Mouse (Mus musculus) myocyte (in vitro differentiated cells): Measurements from ENCODE around the gene Lpin1. TPM values are rescaled to one million over a fixed set of nuclear protein-coding genes. Genes with fewer than 3 reads are reported as not detected.

Experiments
- H3K27me3 ChIP-seq: one replicate; pipeline ENCODE4 v1.6.1; 2011; ENCODE audit not compliant: control insufficient read depth, insufficient read depth, insufficient read length
- H3K36me3 ChIP-seq: one replicate; pipeline ENCODE4 v1.6.1; 2011; ENCODE audit not compliant: control insufficient read depth, insufficient read depth
- H3K4me2 ChIP-seq: one replicate; pipeline ENCODE4 v1.6.1; 2011; ENCODE audit warnings: low read depth, control low read depth
- H3K4me3 ChIP-seq: one replicate; pipeline ENCODE4 v1.5.1; 2011; ENCODE audit warnings: mild to moderate bottlenecking, control low read depth, moderate library complexity
- H3K79me2 ChIP-seq: one replicate; pipeline ENCODE4 v1.6.1; 2011; ENCODE audit not compliant: control insufficient read depth, insufficient read depth
- H3ac ChIP-seq: one replicate; pipeline ENCODE4 v1.6.1; 2011; ENCODE audit not compliant: control insufficient read depth, insufficient read length
- CEBPB ChIP-seq: IDR thresholded peaks from 2 replicates; pipeline ENCODE4 v1.6.1; 2011; ENCODE audit warnings: mild to moderate bottlenecking, moderate library complexity; ENCODE audit not compliant: poor library complexity, insufficient read depth, severe bottlenecking
- E2F4 ChIP-seq: IDR thresholded peaks from one replicate; pipeline ENCODE4 v1.6.1; 2011; ENCODE audit warnings: mild to moderate bottlenecking, control low read depth, moderate library complexity; ENCODE audit not compliant: insufficient read depth
- MAX ChIP-seq: IDR thresholded peaks from one replicate; pipeline ENCODE4 v1.6.1; 2011; ENCODE audit warnings: low read depth, mild to moderate bottlenecking, control low read depth
- MYOD1 ChIP-seq, 3 experiments: IDR thresholded peaks; one replicate each; pipeline ENCODE4 v1.6.1; 2011; ENCODE audit warnings: control low read depth in 2 of 3, low read depth in 2 of 3, mild to moderate bottlenecking in 2 of 3, moderate library complexity in 1 of 3; ENCODE audit not compliant: insufficient read length in 2 of 3, control insufficient read depth in 1 of 3
- MYOG ChIP-seq, 3 experiments: IDR thresholded peaks; one replicate each; pipeline ENCODE4 v1.6.1; 2011; ENCODE audit warnings: control low read depth in 2 of 3, low read depth in 2 of 3, mild to moderate bottlenecking in 2 of 3; ENCODE audit not compliant: insufficient read length in 2 of 3, control insufficient read depth in 1 of 3, insufficient read depth in 1 of 3
- POLR2A ChIP-seq: IDR thresholded peaks from one replicate; pipeline ENCODE4 v1.6.1; 2011; ENCODE audit warnings: low read depth, mild to moderate bottlenecking, control low read depth, moderate library complexity; ENCODE audit not compliant: insufficient read length
- POLR2AphosphoS2 ChIP-seq: IDR thresholded peaks from one replicate; pipeline ENCODE4 v1.6.1; 2011; ENCODE audit warnings: low read depth, control low read depth; ENCODE audit not compliant: insufficient read length
- REST ChIP-seq: IDR thresholded peaks from one replicate; pipeline ENCODE4 v1.6.1; 2011; ENCODE audit warnings: mild to moderate bottlenecking, control low read depth, moderate library complexity; ENCODE audit not compliant: insufficient read depth, insufficient read length
- SRF ChIP-seq: IDR thresholded peaks from one replicate; pipeline ENCODE4 v1.6.1; 2011; ENCODE audit warnings: low read depth; ENCODE audit not compliant: control insufficient read depth, insufficient read length
- TCF12 ChIP-seq: IDR thresholded peaks from one replicate; pipeline ENCODE4 v1.6.1; 2011; ENCODE audit warnings: mild to moderate bottlenecking, control low read depth; ENCODE audit not compliant: poor library complexity, insufficient read depth, severe bottlenecking
- TCF3 ChIP-seq: IDR thresholded peaks from one replicate; pipeline ENCODE4 v1.6.1; 2011; ENCODE audit warnings: low read depth, control low read depth; ENCODE audit not compliant: insufficient read length
- USF1 ChIP-seq: IDR thresholded peaks from one replicate; pipeline ENCODE4 v1.6.1; 2011; ENCODE audit warnings: low read depth, mild to moderate bottlenecking, control low read depth, moderate library complexity
- polyA plus RNA-seq: library from polyadenylated mRNA; unstranded; fragments of >200 nt; fragmentation: generic; extraction: Trizol; gene quantifications from one replicate; pipeline ENCODE4 v1.2.1, GENCODE M21; 2012; ENCODE audit warnings: missing spikeins

The Lpin1 gene
- polyA plus RNA-seq, 1 experiment, result 4.6 TPM

DNA sequence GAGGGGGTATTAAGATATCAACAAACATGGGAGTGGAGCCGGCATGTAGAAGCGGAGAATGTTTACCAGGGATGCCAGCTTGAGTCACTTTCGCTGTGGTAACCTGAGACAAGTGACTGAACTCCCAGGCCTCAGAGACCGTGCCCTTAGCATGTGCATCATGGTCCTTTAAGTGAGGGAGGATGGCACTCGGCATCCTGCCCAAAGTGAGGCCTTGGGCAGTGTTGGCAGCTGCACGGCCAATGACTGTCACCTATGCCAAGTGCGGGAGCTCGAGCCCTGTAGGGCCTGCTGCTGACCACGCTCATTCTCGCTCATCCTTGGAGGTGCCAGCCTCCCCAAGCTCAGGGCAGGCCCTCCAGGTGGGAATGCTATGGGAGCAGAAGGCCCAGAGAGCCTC, 48.1 kb downstream of the Lpin1 start:
- Histone ChIP-seq H3K4me2 (no peak overlapping the region), H3ac (no peak overlapping the region), H3K36me3 (peaks cover 9% of the 10 kb centered on the region), H3K27me3 (no peaks in the 10 kb centered on the region), H3K79me2 (no peaks in the 10 kb centered on the region), H3K4me3 (no peak overlapping the region)
- TF ChIP-seq TCF12, result no peak
- TF ChIP-seq POLR2AphosphoS2, result no peak
- TF ChIP-seq MYOD1 (IDR thresholded peaks at IDR 0.05; ENCODE audit: control insufficient read depth in 1 of 3, insufficient read length in 2 of 3, low read depth in 2 of 3), result no peak
- no peak for TF ChIP-seq MAX
- TF ChIP-seq MYOG (IDR thresholded peaks at IDR 0.05; ENCODE audit: control insufficient read depth in 1 of 3, insufficient read depth in 1 of 3, insufficient read length in 2 of 3, low read depth in 2 of 3), result no peak
- TF ChIP-seq E2F4, result no peak

GRCm38 (mm10) chr12:16562181-16562580, 48.6 kb downstream of the Lpin1 start:
- TF ChIP-seq MYOG (IDR thresholded peaks at IDR 0.05; ENCODE audit: control insufficient read depth in 1 of 3, insufficient read depth in 1 of 3, insufficient read length in 2 of 3, low read depth in 2 of 3), result no peak
- no peak for TF ChIP-seq POLR2AphosphoS2
- no peak for TF ChIP-seq USF1
- TF ChIP-seq MAX, result no peak
- TF ChIP-seq E2F4, result no peak
- TF ChIP-seq MYOD1 (IDR thresholded peaks at IDR 0.05; ENCODE audit: control insufficient read depth in 1 of 3, insufficient read length in 2 of 3, low read depth in 2 of 3), result no peak
- TF ChIP-seq TCF12, result no peak
- TF ChIP-seq POLR2A, result no peak
- no peak for TF ChIP-seq TCF3
- no peak for TF ChIP-seq REST
- TF ChIP-seq CEBPB, result no peak
- no peak for TF ChIP-seq SRF
- H3K79me2 ChIP-seq, result no peaks in the 10 kb centered on the region
- no peaks in the 10 kb centered on the region for H3K27me3 ChIP-seq
- H3ac ChIP-seq, result no peak overlapping the region
- peaks cover 9% of the 10 kb centered on the region for H3K36me3 ChIP-seq
- no peak overlapping the region for H3K4me3 ChIP-seq
- no peak overlapping the region for H3K4me2 ChIP-seq

DNA sequence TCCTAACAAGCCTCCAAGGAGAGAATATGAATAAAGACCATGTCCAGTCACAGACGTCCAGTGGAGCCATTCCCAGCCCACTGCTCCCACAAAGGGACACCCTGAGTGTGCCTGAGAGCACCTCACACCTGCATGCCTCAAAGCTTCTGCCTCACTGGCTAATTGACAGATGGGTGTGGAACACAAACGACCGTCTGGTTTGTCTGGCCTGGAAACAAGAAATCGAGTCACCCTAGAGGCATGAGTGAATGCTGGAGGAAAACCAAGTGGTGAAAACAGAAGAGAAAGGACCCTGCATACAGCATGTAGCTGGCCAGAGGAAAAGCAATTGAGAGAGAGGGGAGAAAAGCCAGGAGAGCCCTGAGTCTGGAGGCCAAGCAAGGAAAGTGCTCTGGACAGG, 53.5 kb downstream of the Lpin1 start:
- TF ChIP-seq TCF12 (no peak), CEBPB (no peak), E2F4 (no peak), MYOD1 (IDR thresholded peaks at IDR 0.05; ENCODE audit: control insufficient read depth in 1 of 3, insufficient read length in 2 of 3, low read depth in 2 of 3) (no peak), SRF (no peak), REST (no peak), POLR2A (no peak), TCF3 (no peak), POLR2AphosphoS2 (no peak), MAX (no peak), USF1 (no peak), MYOG (IDR thresholded peaks at IDR 0.05; ENCODE audit: control insufficient read depth in 1 of 3, insufficient read depth in 1 of 3, insufficient read length in 2 of 3, low read depth in 2 of 3) (no peak)
- peaks cover 9% of the 10 kb centered on the region for H3K36me3 ChIP-seq

GRCm38 (mm10) chr12:16554171-16554570, 56.6 kb downstream of the Lpin1 start:
- no peak overlapping the region for H3K4me2 ChIP-seq
- H3K4me3 ChIP-seq, result no peak overlapping the region
- H3K36me3 ChIP-seq, result peaks cover 9% of the 10 kb centered on the region
- H3K27me3 ChIP-seq, result no peaks in the 10 kb centered on the region
- no peaks in the 10 kb centered on the region for H3K79me2 ChIP-seq
- H3ac ChIP-seq, result no peak overlapping the region
- TF ChIP-seq MYOD1 (IDR thresholded peaks at IDR 0.05; ENCODE audit: control insufficient read depth in 1 of 3, insufficient read length in 2 of 3, low read depth in 2 of 3) (no peak), USF1 (no peak), MYOG (IDR thresholded peaks at IDR 0.05; ENCODE audit: control insufficient read depth in 1 of 3, insufficient read depth in 1 of 3, insufficient read length in 2 of 3, low read depth in 2 of 3) (no peak), POLR2A (no peak), POLR2AphosphoS2 (no peak), REST (no peak), SRF (no peak), TCF12 (no peak), MAX (no peak), E2F4 (no peak), TCF3 (no peak)

More for the DNA sequence above, 53.5 kb downstream of the Lpin1 start:
- Histone ChIP-seq H3K4me2 (no peak overlapping the region), H3K4me3 (no peak overlapping the region), H3K27me3 (no peaks in the 10 kb centered on the region), H3ac (no peak overlapping the region), H3K79me2 (no peaks in the 10 kb centered on the region)

GRCm38 (mm10) chr12:16552108-16552771, 58.5 kb downstream of the Lpin1 start:
- no peak for TF ChIP-seq POLR2A
- no peak for TF ChIP-seq MYOG (IDR thresholded peaks at IDR 0.05; ENCODE audit: control insufficient read depth in 1 of 3, insufficient read depth in 1 of 3, insufficient read length in 2 of 3, low read depth in 2 of 3)
- no peak for TF ChIP-seq E2F4
- no peak for TF ChIP-seq MYOD1 (IDR thresholded peaks at IDR 0.05; ENCODE audit: control insufficient read depth in 1 of 3, insufficient read length in 2 of 3, low read depth in 2 of 3)
- no peaks in the 10 kb centered on the region for H3K27me3 ChIP-seq
- no peak overlapping the region for H3K4me2 ChIP-seq
- H3K4me3 ChIP-seq, result no peak overlapping the region
- H3ac ChIP-seq, result no peak overlapping the region
- H3K79me2 ChIP-seq, result no peaks in the 10 kb centered on the region
- H3K36me3 ChIP-seq, result peaks cover 7% of the 10 kb centered on the region
